Mouse (Mus musculus) heart, adult 2 months (tissue): ENCODE data around the gene Necap2.

Experiments
- CTCF ChIP-seq: fragments of 200-600 bp; IDR thresholded peaks from 2 replicates; pipeline ENCODE4 v1.8.1; 2022; ENCODE audit warnings: antibody characterized with exemption, mild to moderate bottlenecking, moderate library complexity
- EP300 ChIP-seq: fragments of 200-500 bp; IDR thresholded peaks from 2 replicates; pipeline ENCODE4 v1.6.1; 2011; ENCODE audit warnings: low read depth, low read length, control low read depth; ENCODE audit not compliant: insufficient read depth
- POLR2A ChIP-seq: fragments of 200-500 bp; IDR thresholded peaks from 2 replicates; pipeline ENCODE4 v1.6.1; 2011; ENCODE audit warnings: mild to moderate bottlenecking, low read depth, low read length, control low read depth; ENCODE audit not compliant: insufficient read depth

DNA sequence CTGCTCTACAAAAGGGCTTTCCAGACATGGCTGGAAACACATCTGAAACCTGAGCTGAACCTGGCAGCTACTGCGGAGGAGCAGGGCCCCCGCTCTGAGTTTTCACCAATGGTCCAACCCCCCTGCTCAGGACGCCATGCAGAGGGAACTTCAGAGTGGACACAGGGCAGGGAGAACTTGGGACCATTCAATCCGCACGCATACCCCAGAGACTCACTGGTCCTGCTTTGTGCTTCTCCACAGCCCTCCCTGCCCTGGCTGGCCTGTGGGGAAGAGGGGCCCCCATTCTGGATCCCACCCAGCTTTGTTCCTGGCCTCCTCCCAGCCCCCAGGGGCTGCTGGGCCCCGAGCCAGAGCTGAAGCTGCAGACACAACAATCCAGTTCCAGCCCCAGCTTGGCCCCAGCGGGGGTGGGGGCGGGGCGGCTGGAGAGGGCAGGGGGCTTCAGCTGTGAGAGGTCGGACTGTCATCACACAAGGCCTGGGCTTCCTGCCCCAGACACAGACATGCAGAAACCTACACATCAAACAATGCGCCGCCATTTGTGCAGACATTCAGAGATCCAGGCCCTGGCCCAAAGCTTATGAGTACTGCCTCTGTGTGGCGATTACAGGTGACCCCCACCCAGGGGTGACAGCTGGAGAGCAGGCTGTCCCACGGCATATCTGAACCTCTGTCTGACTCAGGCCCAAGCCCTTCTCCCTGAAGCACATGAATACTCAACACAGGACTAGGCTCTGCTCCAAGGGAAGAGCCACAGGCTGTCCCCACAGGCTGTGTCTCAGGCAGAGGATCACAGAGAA is 57.1 kb downstream of the Necap2 start:
- TF ChIP-seq POLR2A (no peak), CTCF (no peak), EP300 (no peak)
